Mouse (Mus musculus) embryonic facial prominence, embryonic 11.5 days (tissue): ENCODE measurements at regions not wholly inside any gene's neighbourhood (a gene's known extent, or its start where the extent isn't known, plus 50 kb on each side); places are given as distances from the start of the nearest gene placed in this dataset.

ENCODE experiments used
- ATAC-seq: fragments of 200-750 bp; cut with Nextera tagmentation; replicated peaks from 2 replicates; pipeline ENCODE4 v1.8.0; 2017; ENCODE audit warnings: low read depth; ENCODE audit not compliant: insufficient number of reproducible peaks, low FRiP score, low TSS enrichment
- DNase-seq: peaks from one replicate; pipeline ENCODE4 v3.0.0-alpha.2; 2015; ENCODE audit warnings: low spot score
- H3K27ac ChIP-seq: fragments of 300-500 bp; sonication (generic); replicated peaks from 2 replicates; pipeline ENCODE4 v1.5.1; 2014; ENCODE audit warnings: mild to moderate bottlenecking, low read depth, low read length, control low read depth
- H3K27me3 ChIP-seq: fragments of 300-500 bp; sonication (generic); 2 replicates; pipeline ENCODE4 v1.6.1; 2014; ENCODE audit warnings: mild to moderate bottlenecking, low read length, moderate library complexity, mixed read lengths; ENCODE audit not compliant: control insufficient read depth, insufficient read depth
- H3K36me3 ChIP-seq: fragments of 300-500 bp; sonication (generic); replicated peaks from 2 replicates; pipeline ENCODE4 v1.6.1; 2014; ENCODE audit warnings: low read depth, mild to moderate bottlenecking, low read length, moderate library complexity, mixed read lengths; ENCODE audit not compliant: control insufficient read depth, insufficient read depth
- H3K4me1 ChIP-seq: fragments of 300-500 bp; sonication (generic); 2 replicates; pipeline ENCODE4 v1.6.1; 2014; ENCODE audit warnings: low read length, mixed read lengths; ENCODE audit not compliant: control insufficient read depth, insufficient read depth
- H3K4me2 ChIP-seq: fragments of 300-500 bp; sonication (generic); 2 replicates; pipeline ENCODE4 v1.6.1; 2014; ENCODE audit warnings: low read depth, mild to moderate bottlenecking, control low read depth, low read length, moderate library complexity
- H3K4me3 ChIP-seq: fragments of 300-500 bp; sonication (generic); 2 replicates; pipeline ENCODE4 v1.5.1; 2014; ENCODE audit warnings: low read depth, low read length, control low read depth
- H3K9ac ChIP-seq: fragments of 300-500 bp; sonication (generic); replicated peaks from 2 replicates; pipeline ENCODE4 v1.6.1; 2014; ENCODE audit warnings: mild to moderate bottlenecking, control low read depth, low read length
- H3K9me3 ChIP-seq: fragments of 300-500 bp; sonication (generic); replicated peaks from 2 replicates; pipeline ENCODE4 v1.6.1; 2016; ENCODE audit warnings: mild to moderate bottlenecking, low read length, inconsistent platforms, mixed read lengths; ENCODE audit not compliant: control insufficient read depth
- WGBS: fragments of 180-500 bp; shearing (Covaris S2); extraction: QIAGEN DNeasy Blood & Tissue Kit; methylation state at CpG from one replicate; pipeline ENCODE4 v1.1.7; 2014; 5-methylcytosine and 5-hydroxymethylcytosine counted together

GRCm38 (mm10) chr15:36928678-36929077 is 78.9 kb downstream of the Zfp706 start:
- 98% methylated on average over 4 of the region's 4 CpGs for WGBS
- Histone ChIP-seq H3K4me3 (no peak overlapping the region), H3K27ac (no peak overlapping the region), H3K36me3 (no peaks in the 10 kb centered on the region), H3K9me3 (no peaks in the 10 kb centered on the region), H3K27me3 (no peaks in the 10 kb centered on the region), H3K4me1 (no peaks in the 10 kb centered on the region), H3K9ac (no peak overlapping the region), H3K4me2 (no peak overlapping the region)
- ATAC-seq (no peak), DNase-seq (no peak)

GRCm38 (mm10) chr15:36927436-36927835 is 80.1 kb downstream of the Zfp706 start:
- Histone ChIP-seq H3K4me3 (no peak overlapping the region), H3K9ac (no peak overlapping the region), H3K36me3 (no peaks in the 10 kb centered on the region), H3K4me1 (no peaks in the 10 kb centered on the region), H3K27ac (no peak overlapping the region), H3K27me3 (no peaks in the 10 kb centered on the region), H3K9me3 (no peaks in the 10 kb centered on the region), H3K4me2 (no peak overlapping the region)
- 67% methylated on average over 5 of the region's 5 CpGs for WGBS
- no peak for ATAC-seq
- no peak for DNase-seq

DNA sequence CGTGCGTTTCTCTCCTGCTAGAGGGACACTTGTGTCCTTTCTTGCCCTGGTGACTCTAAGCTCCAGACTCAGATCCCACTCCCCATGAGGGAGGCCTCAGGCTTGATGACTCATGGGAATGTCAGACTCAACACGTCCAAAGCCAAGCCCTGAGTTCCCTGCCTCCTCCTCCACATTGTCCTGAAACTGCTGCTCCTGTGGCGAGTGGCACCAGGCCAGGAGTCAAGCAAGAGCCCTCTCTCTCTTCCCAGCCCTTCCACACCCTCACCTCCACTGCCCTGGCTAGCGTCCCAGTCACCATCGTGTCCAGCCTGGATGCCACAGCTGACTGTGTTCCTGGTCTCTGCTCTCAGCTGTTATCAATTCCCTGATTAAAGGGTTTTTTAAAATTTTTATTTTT is 83.4 kb downstream of the Zfp706 start:
- ATAC-seq, result no peak
- Histone ChIP-seq H3K36me3 (no peaks in the 10 kb centered on the region), H3K4me1 (no peaks in the 10 kb centered on the region), H3K4me3 (no peak overlapping the region), H3K9me3 (no peaks in the 10 kb centered on the region), H3K27ac (no peak overlapping the region), H3K27me3 (no peaks in the 10 kb centered on the region), H3K4me2 (no peak overlapping the region), H3K9ac (no peak overlapping the region)
- WGBS, result 83% methylated on average over 6 of the region's 6 CpGs
- DNase-seq, result no peak

- Histone ChIP-seq H3K9me3 (no peaks in the 10 kb centered on the region), H3K4me2 (no peak overlapping the region), H3K36me3 (no peaks in the 10 kb centered on the region), H3K4me1 (no peaks in the 10 kb centered on the region), H3K27ac (no peak overlapping the region), H3K27me3 (no peaks in the 10 kb centered on the region), H3K4me3 (no peak overlapping the region), H3K9ac (no peak overlapping the region)
- DNase-seq (no peak), ATAC-seq (no peak)
- WGBS, result 30% methylated on average over 3 of the region's 3 CpGs
Measured at GRCm38 (mm10) chr15:36921384-36921783, 86.2 kb downstream of the Zfp706 start.

- no peak overlapping the region for H3K27ac ChIP-seq
- H3K4me3 ChIP-seq, result no peak overlapping the region
- DNase-seq (no peak), ATAC-seq (no peak)
- H3K4me1 ChIP-seq, result no peaks in the 10 kb centered on the region
- H3K4me2 ChIP-seq, result no peak overlapping the region
- no peaks in the 10 kb centered on the region for H3K27me3 ChIP-seq
- no peak overlapping the region for H3K9ac ChIP-seq
- no peaks in the 10 kb centered on the region for H3K9me3 ChIP-seq
- H3K36me3 ChIP-seq, result no peaks in the 10 kb centered on the region
Measured at GRCm38 (mm10) chr15:36920886-36921285, 86.7 kb downstream of the Zfp706 start.

DNA sequence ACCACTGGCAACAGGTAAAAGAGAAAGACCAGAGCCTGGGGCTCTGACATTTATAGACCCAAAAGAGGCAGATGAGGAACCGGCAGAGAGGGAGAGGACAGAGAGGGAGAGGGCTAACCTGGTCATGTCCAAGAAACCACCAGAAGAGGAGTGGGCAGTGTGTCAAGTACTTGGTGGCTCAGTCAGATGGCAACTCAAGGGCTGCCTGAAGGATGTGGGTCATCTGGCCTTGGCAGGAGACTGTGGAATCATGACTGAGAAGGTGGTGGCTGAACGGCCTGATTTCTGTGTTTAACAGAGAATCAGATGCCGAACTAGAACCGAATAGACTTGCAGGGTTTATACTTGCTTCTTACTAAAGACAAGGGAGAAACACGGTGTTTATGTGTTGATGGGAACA is 87.9 kb downstream of the Zfp706 start:
- Histone ChIP-seq H3K27me3 (no peaks in the 10 kb centered on the region), H3K4me2 (no peak overlapping the region), H3K27ac (no peak overlapping the region), H3K9me3 (no peaks in the 10 kb centered on the region), H3K4me3 (no peak overlapping the region), H3K36me3 (no peaks in the 10 kb centered on the region), H3K9ac (no peak overlapping the region), H3K4me1 (no peaks in the 10 kb centered on the region)
- ATAC-seq (no peak), DNase-seq (no peak)
- 91% methylated on average over 5 of the region's 5 CpGs for WGBS

DNA sequence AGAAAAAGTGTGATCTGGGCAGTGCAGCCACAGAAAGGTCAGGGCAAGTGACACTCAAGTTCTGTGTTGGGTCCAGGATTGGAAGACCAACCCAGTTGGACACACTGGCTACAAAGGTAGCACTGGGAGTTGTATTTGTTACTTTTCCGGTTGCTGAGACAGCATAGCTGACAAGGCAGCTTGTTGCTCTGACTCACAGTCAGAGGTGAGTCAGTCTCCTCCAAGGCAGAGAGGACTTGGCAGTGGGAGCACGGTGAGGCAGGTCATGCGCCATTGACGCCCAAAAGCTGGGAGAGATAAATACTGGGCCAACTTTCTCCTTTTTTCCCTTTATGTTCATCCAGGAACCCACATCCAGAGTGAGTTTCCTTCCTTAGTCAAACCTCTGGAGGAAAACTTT is 88.4 kb downstream of the Zfp706 start:
- no peaks in the 10 kb centered on the region for H3K36me3 ChIP-seq
- H3K27me3 ChIP-seq, result no peaks in the 10 kb centered on the region
- no peak overlapping the region for H3K4me2 ChIP-seq
- ATAC-seq (no peak), DNase-seq (no peak)
- WGBS, result 81% methylated on average over 4 of the region's 4 CpGs
- H3K27ac ChIP-seq, result no peak overlapping the region
- H3K9me3 ChIP-seq, result no peaks in the 10 kb centered on the region
- no peaks in the 10 kb centered on the region for H3K4me1 ChIP-seq
- no peak overlapping the region for H3K9ac ChIP-seq
- no peak overlapping the region for H3K4me3 ChIP-seq

- H3K9me3 ChIP-seq, result no peaks in the 10 kb centered on the region
- H3K27me3 ChIP-seq, result no peaks in the 10 kb centered on the region
- H3K4me2 ChIP-seq, result no peak overlapping the region
- H3K4me3 ChIP-seq, result no peak overlapping the region
- DNase-seq (no peak), ATAC-seq (no peak)
- no peaks in the 10 kb centered on the region for H3K36me3 ChIP-seq
- no peak overlapping the region for H3K9ac ChIP-seq
- no peaks in the 10 kb centered on the region for H3K4me1 ChIP-seq
- no peak overlapping the region for H3K27ac ChIP-seq
- WGBS, result 82% methylated on average over 4 of the region's 4 CpGs
Measured at GRCm38 (mm10) chr15:36916998-36917397, 90.6 kb downstream of the Zfp706 start.
